Mouse (Mus musculus) right cerebral cortex, postnatal 14 days (tissue): ENCODE results near the gene Serpina3a.

ENCODE experiments used
- DNase-seq: peaks from one replicate; pipeline ENCODE4 v3.0.0; 2022

The Serpina3a gene

GRCm38 (mm10) chr12:104143286-104143685, 30.8 kb downstream of the Serpina3a start:
- no peak for DNase-seq

- DNase-seq: no peak
Measured at GRCm38 (mm10) chr12:104145571-104145970, 33.0 kb downstream of the Serpina3a start.

- DNase-seq: no peak
Measured at GRCm38 (mm10) chr12:104151989-104152388, 39.5 kb downstream of the Serpina3a start.

DNA sequence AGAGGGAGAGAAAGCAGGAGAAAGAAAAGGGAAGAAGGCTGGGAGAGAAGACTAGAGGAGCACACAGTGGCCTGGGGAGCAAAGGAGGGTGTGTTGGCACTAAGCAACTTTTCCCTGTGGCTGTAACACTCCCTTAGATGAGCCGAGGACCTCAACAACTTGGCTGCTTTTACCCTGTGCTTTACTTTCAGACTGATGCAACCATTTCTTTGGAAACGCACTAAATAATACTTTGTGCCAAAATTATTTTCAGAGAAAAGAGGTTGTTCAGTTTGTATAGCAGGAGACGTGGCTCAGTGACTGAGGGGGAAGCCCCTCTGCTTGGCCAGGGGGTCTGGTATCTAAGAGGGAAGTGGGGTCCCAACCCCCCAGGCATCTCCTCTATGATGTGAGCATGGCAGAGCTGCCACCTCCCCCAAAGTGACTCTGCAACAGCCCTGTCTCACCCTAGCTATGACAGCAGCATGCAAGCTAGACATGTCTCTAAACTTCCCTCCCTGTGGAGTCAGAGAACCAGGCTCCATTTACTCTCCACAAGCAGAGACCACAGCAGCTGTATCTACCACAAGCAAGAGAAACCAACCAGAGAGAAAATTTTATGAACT, 40.6 kb downstream of the Serpina3a start:
- DNase-seq: no peak

DNA sequence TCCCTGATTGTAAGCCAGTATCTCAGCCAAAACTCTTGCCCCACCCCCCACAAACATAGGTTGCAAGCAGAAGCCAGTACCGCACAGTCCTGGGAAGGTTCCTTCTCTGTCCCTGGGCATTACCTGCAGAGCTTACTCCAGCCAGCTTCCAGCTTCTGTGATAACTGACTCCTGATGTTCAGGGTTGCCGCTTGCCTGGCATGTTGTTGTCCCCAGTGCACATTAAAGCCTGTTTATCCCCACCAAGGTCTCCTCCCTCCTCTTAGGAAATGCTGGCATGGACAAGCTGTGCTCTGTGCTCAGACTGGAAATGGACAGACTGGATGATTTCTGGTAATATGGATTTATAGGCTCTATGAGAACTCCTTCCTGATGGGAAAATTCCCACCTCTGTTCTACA, 41.1 kb downstream of the Serpina3a start, which contains the start of gene Serpina3c:
Gene Serpina3c, minus strand, starts transcription at position 215 of the 400 bp plus-strand sequence.
- no peak for DNase-seq
